Mouse (Mus musculus) megakaryocyte, embryonic 14.5 days (primary cell): ENCODE measurements around the gene Igfbp2.

Experiments used
- FLI1 ChIP-seq: IDR thresholded peaks from 2 replicates; pipeline ENCODE4 v1.6.1; 2012; ENCODE audit warnings: low read length, inconsistent platforms, mixed read lengths
- GATA1 ChIP-seq: IDR thresholded peaks from 3 replicates; pipeline ENCODE4 v1.6.1; 2012; ENCODE audit warnings: mixed read lengths, low read length, inconsistent platforms, borderline replicate concordance

DNA sequence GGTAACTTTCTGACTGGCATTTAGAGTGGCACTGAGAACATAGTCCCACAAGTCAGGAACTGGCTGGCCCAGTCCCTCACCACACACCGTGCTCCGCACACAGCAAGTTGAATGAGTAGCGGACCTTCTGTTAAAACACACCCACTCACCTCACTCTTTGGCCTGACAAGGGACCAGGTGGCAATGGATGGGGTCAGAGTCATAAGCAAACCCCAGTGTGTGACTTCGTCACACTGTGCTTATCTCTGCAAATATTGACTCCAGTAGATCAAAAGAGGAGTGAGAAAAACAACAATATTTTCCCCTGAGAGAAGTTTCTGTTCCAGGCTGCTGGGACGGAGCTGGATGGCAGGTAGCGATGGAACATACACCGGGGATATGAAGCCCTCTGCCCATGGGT, 15.0 kb upstream of the Igfbp2 start:
- no peak for TF ChIP-seq GATA1
- TF ChIP-seq FLI1 = no peak
